Mouse (Mus musculus): ENCODE measurements at regions not wholly inside any gene's neighbourhood (a gene's known extent, or its start where the extent isn't known, plus 50 kb on each side); places are given as distances from the start of the nearest gene placed in this dataset.

GRCm38 (mm10) chr12:7382455-7382854 lies 595.0 kb upstream of the Apob start:
- TF ChIP-seq FLI1 (IDR thresholded peaks at IDR 0.05; ENCODE audit: low read length) (no peak), GATA1 (IDR thresholded peaks at IDR 0.05; ENCODE audit: borderline replicate concordance, low read length) (no peak)
- Histone ChIP-seq H3K4me3 (replicated peaks) (no peak overlapping the region), H3K27me3 (replicated peaks) (no peaks in the 10 kb centered on the region)

GRCm38 (mm10) chr12:7403800-7404199 lies 573.6 kb upstream of the Apob start:
- Histone ChIP-seq H3K4me3 (replicated peaks) (no peak overlapping the region), H3K4me1 (no peaks in the 10 kb centered on the region), H3K36me3 (replicated peaks; ENCODE audit: low read length) (no peaks in the 10 kb centered on the region), H3K9me3 (0 out of 2 replicates have a peak, but pooled peaks cover 3% of the 10 kb centered on the region), H3K27me3 (replicated peaks) (no peaks in the 10 kb centered on the region)
- TF ChIP-seq GATA1 (IDR thresholded peaks at IDR 0.05; ENCODE audit: borderline replicate concordance, low read length) (no peak), FLI1 (IDR thresholded peaks at IDR 0.05; ENCODE audit: low read length) (no peak)

More at GRCm38 (mm10) chr12:7382455-7382854, 595.0 kb upstream of the Apob start:
- peaks cover 7% of the 10 kb centered on the region for H3K9me3 ChIP-seq
- no peaks in the 10 kb centered on the region for H3K36me3 ChIP-seq (replicated peaks; ENCODE audit: low read length)
- no peaks in the 10 kb centered on the region for H3K4me1 ChIP-seq

GRCm38 (mm10) chr12:7411810-7412209 lies 565.6 kb upstream of the Apob start:
- Histone ChIP-seq H3K27me3 (replicated peaks) (no peaks in the 10 kb centered on the region), H3K36me3 (replicated peaks; ENCODE audit: low read length) (no peaks in the 10 kb centered on the region), H3K4me3 (replicated peaks) (no peak overlapping the region), H3K4me1 (no peaks in the 10 kb centered on the region), H3K9me3 (no peaks in the 10 kb centered on the region)
- TF ChIP-seq FLI1 (IDR thresholded peaks at IDR 0.05; ENCODE audit: low read length) (no peak), GATA1 (IDR thresholded peaks at IDR 0.05; ENCODE audit: borderline replicate concordance, low read length) (no peak)

- Histone ChIP-seq H3K27me3 (replicated peaks) (no peaks in the 10 kb centered on the region), H3K4me3 (replicated peaks) (no peak overlapping the region), H3K9me3 (peaks cover 6% of the 10 kb centered on the region), H3K4me1 (no peaks in the 10 kb centered on the region), H3K36me3 (replicated peaks; ENCODE audit: low read length) (no peaks in the 10 kb centered on the region)
- no peak for TF ChIP-seq GATA1 (IDR thresholded peaks at IDR 0.05; ENCODE audit: borderline replicate concordance, low read length)
- TF ChIP-seq FLI1 (IDR thresholded peaks at IDR 0.05; ENCODE audit: low read length) = no peak
These were observed 557.2 kb upstream of the Apob start for GRCm38 (mm10) chr12:7420276-7420675.

- H3K4me1 ChIP-seq = no peaks in the 10 kb centered on the region
- H3K36me3 ChIP-seq (replicated peaks; ENCODE audit: low read length) = no peaks in the 10 kb centered on the region
- no peak for TF ChIP-seq FLI1 (IDR thresholded peaks at IDR 0.05; ENCODE audit: low read length)
- no peak for TF ChIP-seq GATA1 (IDR thresholded peaks at IDR 0.05; ENCODE audit: borderline replicate concordance, low read length)
- no peaks in the 10 kb centered on the region for H3K27me3 ChIP-seq (replicated peaks)
- no peak overlapping the region for H3K4me3 ChIP-seq (replicated peaks)
- H3K9me3 ChIP-seq = peaks cover 6% of the 10 kb centered on the region
These were observed 555.5 kb upstream of the Apob start for GRCm38 (mm10) chr12:7421826-7422540.

GRCm38 (mm10) chr12:7430981-7431380 lies 546.5 kb upstream of the Apob start:
- no peaks in the 10 kb centered on the region for H3K36me3 ChIP-seq (replicated peaks; ENCODE audit: low read length)
- no peak for TF ChIP-seq GATA1 (IDR thresholded peaks at IDR 0.05; ENCODE audit: borderline replicate concordance, low read length)
- no peak for TF ChIP-seq FLI1 (IDR thresholded peaks at IDR 0.05; ENCODE audit: low read length)
- no peaks in the 10 kb centered on the region for H3K27me3 ChIP-seq (replicated peaks)
- H3K4me3 ChIP-seq (replicated peaks) = no peak overlapping the region
- no peaks in the 10 kb centered on the region for H3K4me1 ChIP-seq
- H3K9me3 ChIP-seq = no peaks in the 10 kb centered on the region

GRCm38 (mm10) chr12:7445238-7445637 lies 532.2 kb upstream of the Apob start:
- no peaks in the 10 kb centered on the region for H3K9me3 ChIP-seq
- H3K4me3 ChIP-seq (replicated peaks) = no peak overlapping the region
- H3K27me3 ChIP-seq (replicated peaks) = no peaks in the 10 kb centered on the region
- TF ChIP-seq FLI1 (IDR thresholded peaks at IDR 0.05; ENCODE audit: low read length) = no peak
- no peak for TF ChIP-seq GATA1 (IDR thresholded peaks at IDR 0.05; ENCODE audit: borderline replicate concordance, low read length)
- H3K4me1 ChIP-seq = no peaks in the 10 kb centered on the region
- H3K36me3 ChIP-seq (replicated peaks; ENCODE audit: low read length) = no peaks in the 10 kb centered on the region

- H3K36me3 ChIP-seq (replicated peaks; ENCODE audit: low read length) = no peaks in the 10 kb centered on the region
- no peak overlapping the region for H3K4me3 ChIP-seq (replicated peaks)
- H3K27me3 ChIP-seq (replicated peaks) = no peaks in the 10 kb centered on the region
- TF ChIP-seq FLI1 (IDR thresholded peaks at IDR 0.05; ENCODE audit: low read length) = no peak
- no peak for TF ChIP-seq GATA1 (IDR thresholded peaks at IDR 0.05; ENCODE audit: borderline replicate concordance, low read length)
- H3K9me3 ChIP-seq = no peaks in the 10 kb centered on the region
- no peaks in the 10 kb centered on the region; the same call in 1 of the 2 replicates for H3K4me1 ChIP-seq
These were observed 526.9 kb upstream of the Apob start for GRCm38 (mm10) chr12:7450506-7450905.

- no peak overlapping the region for H3K4me3 ChIP-seq (replicated peaks)
- no peak for TF ChIP-seq GATA1 (IDR thresholded peaks at IDR 0.05; ENCODE audit: borderline replicate concordance, low read length)
- no peaks in the 10 kb centered on the region for H3K27me3 ChIP-seq (replicated peaks)
- 0 out of 2 replicates have a peak, but pooled peaks cover 5% of the 10 kb centered on the region for H3K9me3 ChIP-seq
- H3K36me3 ChIP-seq (replicated peaks; ENCODE audit: low read length) = no peaks in the 10 kb centered on the region
- H3K4me1 ChIP-seq = no peaks in the 10 kb centered on the region; the same call in 1 of the 2 replicates
These were observed 520.4 kb upstream of the Apob start for GRCm38 (mm10) chr12:7457036-7457435.

- H3K27me3 ChIP-seq (replicated peaks) = no peaks in the 10 kb centered on the region
- H3K4me3 ChIP-seq (replicated peaks) = no peak overlapping the region
- H3K9me3 ChIP-seq = 0 out of 2 replicates have a peak, but pooled peaks cover 5% of the 10 kb centered on the region
- no peak for TF ChIP-seq FLI1 (IDR thresholded peaks at IDR 0.05; ENCODE audit: low read length)
- H3K4me1 ChIP-seq = no peaks in the 10 kb centered on the region; the same call in 1 of the 2 replicates
- no peaks in the 10 kb centered on the region for H3K36me3 ChIP-seq (replicated peaks; ENCODE audit: low read length)
These were observed 519.9 kb upstream of the Apob start for GRCm38 (mm10) chr12:7457544-7457943.

Data from megakaryocyte, embryonic 14.5 days (primary cell).